Mouse (Mus musculus) liver, embryonic 12.5 days (tissue): ENCODE data around the gene Fscn2. TPM values are rescaled to one million over a fixed set of nuclear protein-coding genes. Genes with fewer than 3 reads are reported as not detected.
A peak's percentile ranks its signal among the peaks of the same experiment; 100 is the strongest.

Experiments
- ATAC-seq: fragments of 200-750 bp; cut with Nextera tagmentation; 2 replicates; pipeline ENCODE4 v1.8.0; 2017; ENCODE audit warnings: moderate number of reproducible peaks, mild to moderate bottlenecking, moderate library complexity
- H3K27ac ChIP-seq: fragments of 300-500 bp; sonication (generic); 2 replicates; pipeline ENCODE4 v1.5.1; 2016; ENCODE audit warnings: mild to moderate bottlenecking
- H3K27me3 ChIP-seq: fragments of 300-500 bp; sonication (generic); replicated peaks from 2 replicates; pipeline ENCODE4 v1.6.1; 2016; ENCODE audit warnings: mild to moderate bottlenecking, moderate library complexity
- H3K36me3 ChIP-seq: fragments of 300-500 bp; sonication (generic); 2 replicates; pipeline ENCODE4 v1.6.1; 2016; ENCODE audit warnings: mild to moderate bottlenecking, moderate library complexity
- H3K4me1 ChIP-seq: fragments of 300-500 bp; sonication (generic); 2 replicates; pipeline ENCODE4 v1.6.1; 2016
- H3K4me2 ChIP-seq: fragments of 300-500 bp; sonication (generic); 2 replicates; pipeline ENCODE4 v1.6.1; 2016; ENCODE audit warnings: mild to moderate bottlenecking, moderate library complexity
- H3K4me3 ChIP-seq: fragments of 300-500 bp; sonication (generic); 2 replicates; pipeline ENCODE4 v1.5.1; 2016; ENCODE audit warnings: mild to moderate bottlenecking, moderate library complexity
- H3K9ac ChIP-seq: fragments of 300-500 bp; sonication (generic); 2 replicates; pipeline ENCODE4 v1.6.1; 2016; ENCODE audit warnings: mild to moderate bottlenecking, moderate library complexity
- H3K9me3 ChIP-seq: fragments of 300-500 bp; sonication (generic); replicated peaks from 2 replicates; pipeline ENCODE4 v1.6.1; 2016; ENCODE audit warnings: mild to moderate bottlenecking, moderate library complexity
- WGBS: fragments of 180-500 bp; shearing (Covaris S2); methylation state at CpG from one replicate; pipeline ENCODE4 v1.1.7; 2016; ENCODE audit not compliant: insufficient replicate concordance; 5-methylcytosine and 5-hydroxymethylcytosine counted together
- polyA plus RNA-seq: library from polyadenylated mRNA; unstranded; fragments of >200 nt; fragmentation: Nextera tagmentation; extraction: Ambion mirVana; gene quantifications from 2 replicates; pipeline ENCODE4 v1.2.1, GENCODE M21; 2016

Fscn2 gene
- polyA plus RNA-seq, 1 experiment from 2014 or later = 0.18 TPM

GRCm38 (mm10) chr11:120354304-120355276 is 6.7 kb upstream of the Fscn2 start:
- H3K9ac ChIP-seq = peak overlapping the region; percentile 72
- peak overlapping the region; percentile 30 for H3K4me3 ChIP-seq
- no peaks in the 10 kb centered on the region for H3K36me3 ChIP-seq
- H3K27me3 ChIP-seq = peaks cover 25% of the 10 kb centered on the region
- 70% methylated on average over 17 of the region's 17 CpGs for WGBS
- peak overlapping the region; percentile 94 for H3K27ac ChIP-seq
- ATAC-seq = no peak
- H3K4me2 ChIP-seq = peak overlapping the region; percentile 71
- H3K9me3 ChIP-seq = no peaks in the 10 kb centered on the region
- H3K4me1 ChIP-seq = peaks cover 88% of the 10 kb centered on the region

DNA sequence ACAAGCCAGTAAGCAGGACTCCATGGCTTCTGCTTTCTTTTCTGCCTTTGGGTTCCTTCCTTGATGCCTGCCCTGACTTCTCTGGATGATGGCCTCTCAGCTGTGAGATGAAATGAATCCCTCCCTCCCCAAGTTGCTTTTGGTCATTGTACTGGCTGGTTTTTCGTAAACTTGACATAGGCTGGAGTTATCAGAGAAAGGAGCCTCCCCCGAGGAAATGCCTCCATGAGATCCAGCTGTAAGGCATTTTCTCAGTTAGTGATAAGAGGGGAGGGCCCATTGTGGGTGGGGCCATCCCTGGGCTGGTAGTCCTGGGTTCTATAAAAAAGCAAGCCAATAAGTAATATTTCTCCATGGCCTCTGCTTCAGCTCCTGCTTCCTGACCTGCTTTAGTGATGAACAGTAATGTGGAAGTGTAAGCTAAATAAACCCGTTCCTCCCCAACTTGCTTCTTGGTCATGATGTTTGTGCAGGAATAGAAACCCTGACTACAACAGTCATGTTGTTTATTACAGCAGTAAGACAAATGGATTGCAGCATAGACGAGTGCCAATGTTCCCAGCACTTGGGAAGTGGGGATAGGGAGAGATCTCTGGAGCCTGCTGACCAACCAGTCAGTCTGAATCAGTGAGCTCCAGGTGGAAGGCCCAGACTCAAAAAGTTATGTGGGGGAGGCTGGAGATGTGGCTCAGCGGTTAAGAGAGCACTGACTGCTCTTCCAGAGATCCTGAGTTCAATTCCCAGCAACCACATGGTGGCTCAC is 5.9 kb upstream of the Fscn2 start:
- peak overlapping the region; percentile 72 for H3K9ac ChIP-seq
- no peaks in the 10 kb centered on the region for H3K9me3 ChIP-seq
- peak; percentile 31; the same call in 1 of the 2 replicates for ATAC-seq
- peak overlapping the region; percentile 94 for H3K27ac ChIP-seq
- H3K4me1 ChIP-seq = peaks cover 79% of the 10 kb centered on the region
- no peaks in the 10 kb centered on the region for H3K36me3 ChIP-seq
- WGBS = 40% methylated on average over 5 of the region's 5 CpGs
- peaks cover 20% of the 10 kb centered on the region for H3K27me3 ChIP-seq
- peak overlapping the region; percentile 30 for H3K4me3 ChIP-seq
- H3K4me2 ChIP-seq = peak overlapping the region; percentile 71

DNA sequence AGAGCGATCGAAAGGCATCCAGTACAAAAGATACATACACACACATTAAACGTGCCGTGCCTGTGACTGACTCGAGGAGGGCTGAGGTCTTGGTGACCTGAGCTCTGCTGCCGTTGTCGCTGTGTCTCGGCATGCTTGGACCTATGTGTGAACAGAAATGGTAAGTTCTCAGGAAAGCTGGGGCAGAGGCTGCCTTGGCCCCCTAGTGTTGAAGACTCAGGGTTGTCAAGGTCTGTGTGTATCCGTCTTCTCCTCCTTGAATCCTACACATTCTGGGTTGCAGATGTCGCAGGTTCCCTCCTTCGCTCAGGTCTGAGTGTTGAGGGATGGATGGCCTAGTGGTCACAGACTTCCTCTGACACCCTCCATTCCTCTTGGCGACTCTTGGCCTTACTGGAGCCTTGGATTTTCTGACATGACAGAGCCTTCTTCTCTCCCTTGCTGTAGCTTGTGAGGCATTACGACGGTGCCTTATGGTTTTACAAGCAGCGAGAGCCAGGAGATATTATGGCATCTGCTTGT is 5.0 kb upstream of the Fscn2 start:
- Histone ChIP-seq H3K4me3 (no peak overlapping the region), H3K9me3 (no peaks in the 10 kb centered on the region), H3K27ac (peak overlapping the region; percentile 94), H3K36me3 (no peaks in the 10 kb centered on the region), H3K27me3 (peaks cover 18% of the 10 kb centered on the region), H3K9ac (no peak overlapping the region), H3K4me1 (peaks cover 70% of the 10 kb centered on the region), H3K4me2 (no peak overlapping the region)
- 85% methylated on average over 15 of the region's 15 CpGs for WGBS
- ATAC-seq = no peak

GRCm38 (mm10) chr11:120356900-120357299 is 4.4 kb upstream of the Fscn2 start:
- Histone ChIP-seq H3K27ac (peak overlapping the region; percentile 94), H3K36me3 (no peaks in the 10 kb centered on the region), H3K9me3 (no peaks in the 10 kb centered on the region), H3K9ac (no peak overlapping the region), H3K4me3 (no peak overlapping the region), H3K27me3 (peaks cover 20% of the 10 kb centered on the region), H3K4me1 (peaks cover 65% of the 10 kb centered on the region), H3K4me2 (no peak overlapping the region)
- WGBS = 77% methylated on average over 4 of the region's 4 CpGs
- ATAC-seq = no peak

GRCm38 (mm10) chr11:120357791-120358401 is 3.4 kb upstream of the Fscn2 start:
- Histone ChIP-seq H3K27ac (peak overlapping the region; percentile 55), H3K9ac (no peak overlapping the region), H3K27me3 (peaks cover 14% of the 10 kb centered on the region), H3K36me3 (no peaks in the 10 kb centered on the region), H3K4me3 (no peak overlapping the region), H3K4me1 (peaks cover 56% of the 10 kb centered on the region), H3K4me2 (no peak overlapping the region), H3K9me3 (no peaks in the 10 kb centered on the region)
- WGBS = 41% methylated on average over 10 of the region's 10 CpGs
- no peak for ATAC-seq

DNA sequence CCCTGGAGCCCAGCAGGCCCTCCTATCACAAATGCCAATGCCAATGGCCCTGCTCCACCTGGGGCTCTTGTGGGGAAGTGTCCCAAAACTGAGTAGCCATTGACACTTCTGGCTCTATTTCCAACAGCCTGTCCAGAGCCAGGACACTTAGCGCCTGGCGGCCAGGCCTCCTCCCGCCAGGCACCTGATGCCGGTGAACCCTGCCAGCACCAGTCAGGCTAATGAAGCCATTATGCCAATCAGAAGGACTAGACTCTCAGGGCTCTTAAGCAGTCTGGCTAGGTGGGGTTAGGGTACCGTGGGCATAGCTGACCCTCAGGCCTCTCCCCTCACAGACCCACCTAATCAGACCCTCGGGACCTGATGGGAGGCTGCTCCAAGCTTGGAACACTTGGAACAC is 1.9 kb upstream of the Fscn2 start:
- Histone ChIP-seq H3K4me2 (no peak overlapping the region), H3K9ac (no peak overlapping the region), H3K36me3 (no peaks in the 10 kb centered on the region), H3K4me1 (peaks cover 41% of the 10 kb centered on the region), H3K27me3 (peaks cover 14% of the 10 kb centered on the region), H3K9me3 (no peaks in the 10 kb centered on the region), H3K27ac (no peak overlapping the region), H3K4me3 (no peak overlapping the region)
- no peak for ATAC-seq
- WGBS = 81% methylated on average over 6 of the region's 6 CpGs

DNA sequence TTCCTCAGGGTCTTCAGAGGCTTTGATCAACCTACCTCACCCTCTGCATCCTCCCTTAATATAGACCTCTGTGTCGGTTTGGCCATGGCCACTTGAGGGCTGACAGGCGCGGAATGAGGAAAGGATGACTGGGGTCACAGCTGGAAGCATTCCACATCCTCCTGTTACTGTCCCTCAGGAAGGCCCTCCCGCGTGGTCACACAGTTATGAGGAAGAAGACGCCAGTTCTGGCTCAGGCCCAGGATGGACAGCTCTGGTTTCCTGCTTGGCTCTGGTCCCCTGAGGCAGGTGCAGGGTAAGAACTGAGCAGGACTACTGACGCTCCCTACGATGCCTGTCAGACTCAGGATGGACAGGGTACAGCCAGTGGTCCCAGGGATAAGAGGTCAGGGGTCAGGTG is 1.3 kb upstream of the Fscn2 start:
- 35% methylated on average over 8 of the region's 8 CpGs for WGBS
- H3K27ac ChIP-seq = no peak overlapping the region
- peaks cover 35% of the 10 kb centered on the region for H3K4me1 ChIP-seq
- no peak overlapping the region for H3K4me3 ChIP-seq
- no peak overlapping the region for H3K9ac ChIP-seq
- no peaks in the 10 kb centered on the region for H3K36me3 ChIP-seq
- no peak overlapping the region for H3K4me2 ChIP-seq
- no peak for ATAC-seq
- no peaks in the 10 kb centered on the region for H3K9me3 ChIP-seq
- peaks cover 14% of the 10 kb centered on the region for H3K27me3 ChIP-seq

- WGBS = 70% methylated on average over 5 of the region's 5 CpGs
- ATAC-seq = no peak
- Histone ChIP-seq H3K4me2 (no peak overlapping the region), H3K4me3 (no peak overlapping the region), H3K9ac (no peak overlapping the region), H3K36me3 (no peaks in the 10 kb centered on the region), H3K27ac (no peak overlapping the region), H3K4me1 (peaks cover 28% of the 10 kb centered on the region), H3K9me3 (no peaks in the 10 kb centered on the region), H3K27me3 (peaks cover 14% of the 10 kb centered on the region)
Measured at GRCm38 (mm10) chr11:120360755-120361154, 579 bp upstream of the Fscn2 start.

DNA sequence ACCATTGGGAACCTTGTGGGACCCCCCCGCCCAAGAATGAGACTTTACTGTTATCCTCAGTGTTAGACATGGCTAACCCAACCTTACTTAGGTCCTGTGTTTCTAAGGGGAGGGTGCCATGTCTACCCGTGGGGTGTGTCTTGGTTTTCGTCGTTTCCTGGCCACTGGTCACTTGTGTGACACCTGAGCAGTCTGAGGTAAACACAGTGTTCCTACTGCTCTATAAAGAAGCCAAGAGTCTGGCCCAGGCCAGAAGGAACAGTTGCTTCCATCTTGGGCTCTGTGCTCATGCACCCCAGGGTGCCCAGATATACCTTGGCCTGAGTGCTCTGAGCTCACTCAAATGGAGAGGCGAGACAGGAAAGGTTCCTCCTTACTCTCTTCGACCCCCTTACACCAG is 1.6 kb downstream of the Fscn2 start:
- no peaks in the 10 kb centered on the region for H3K36me3 ChIP-seq
- H3K4me3 ChIP-seq = no peak overlapping the region
- no peak overlapping the region for H3K27ac ChIP-seq
- H3K9ac ChIP-seq = no peak overlapping the region
- H3K4me2 ChIP-seq = no peak overlapping the region
- peaks cover 9% of the 10 kb centered on the region for H3K4me1 ChIP-seq
- WGBS = 72% methylated on average over 6 of the region's 6 CpGs
- ATAC-seq = no peak
- no peaks in the 10 kb centered on the region for H3K9me3 ChIP-seq
- peaks cover 18% of the 10 kb centered on the region for H3K27me3 ChIP-seq

DNA sequence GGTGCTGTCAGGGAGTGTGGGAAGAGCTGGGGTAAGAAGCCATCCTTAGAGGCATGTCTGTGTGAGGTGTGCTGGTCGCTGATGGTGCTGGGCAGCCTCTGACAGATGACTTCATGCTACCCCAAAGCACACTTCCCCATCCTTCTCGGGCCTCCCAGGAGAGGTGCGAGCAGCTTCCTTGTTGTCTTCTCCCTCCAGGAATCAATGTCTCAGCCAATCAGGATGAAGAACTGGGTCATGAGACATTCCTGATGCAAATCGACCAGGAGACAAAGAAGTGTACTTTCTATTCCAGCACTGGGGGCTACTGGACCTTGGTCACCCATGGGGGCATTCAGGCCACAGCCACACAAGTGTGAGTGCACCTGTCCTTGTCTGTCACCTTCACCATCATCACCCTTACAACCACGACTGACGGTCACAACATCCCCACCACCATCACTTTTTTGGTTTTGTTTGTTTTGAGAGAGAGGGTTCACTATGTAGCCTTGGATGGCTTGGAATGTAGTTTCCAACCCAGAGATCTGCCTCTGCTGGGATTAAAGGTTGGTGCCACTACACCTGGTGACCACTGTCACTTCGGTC is 5.2 kb downstream of the Fscn2 start:
- Histone ChIP-seq H3K4me2 (no peak overlapping the region), H3K9me3 (no peaks in the 10 kb centered on the region), H3K36me3 (peaks cover 9% of the 10 kb centered on the region), H3K4me3 (no peak overlapping the region), H3K9ac (no peak overlapping the region), H3K27ac (no peak overlapping the region), H3K4me1 (no peaks in the 10 kb centered on the region), H3K27me3 (peaks cover 6% of the 10 kb centered on the region)
- 31% methylated on average over 7 of the region's 7 CpGs for WGBS
- ATAC-seq = no peak

DNA sequence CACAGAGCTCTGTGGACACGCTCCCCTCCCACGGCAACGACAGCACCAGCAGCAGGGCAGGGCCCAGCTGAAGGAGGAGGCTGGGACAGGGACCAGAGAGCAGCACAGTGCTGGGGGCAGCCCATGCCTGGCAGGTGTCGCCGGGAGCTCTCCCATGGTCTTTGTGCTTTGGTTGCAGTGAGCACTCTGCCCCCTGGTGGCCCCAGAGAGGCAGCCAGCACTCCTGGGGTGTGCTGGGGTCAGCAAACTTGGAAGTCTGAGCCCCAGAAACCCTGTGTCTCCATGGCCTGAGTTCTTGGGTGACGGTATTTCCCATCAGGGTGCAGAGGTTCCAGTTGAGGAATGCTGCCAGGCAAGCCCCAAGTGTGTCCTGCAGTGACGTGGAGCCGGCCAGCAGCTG is 8.3 kb downstream of the Fscn2 start:
- ATAC-seq = peak; percentile 62; the same call in 1 of the 2 replicates
- Histone ChIP-seq H3K4me3 (no peak overlapping the region), H3K4me1 (no peaks in the 10 kb centered on the region), H3K9ac (no peak overlapping the region), H3K27ac (no peak overlapping the region), H3K9me3 (no peaks in the 10 kb centered on the region), H3K36me3 (peaks cover 40% of the 10 kb centered on the region), H3K4me2 (no peak overlapping the region), H3K27me3 (peaks cover 4% of the 10 kb centered on the region; the same call in 1 of the 2 replicates)
- 50% methylated on average over 8 of the region's 8 CpGs for WGBS
